Mouse (Mus musculus): ENCODE measurements around the gene Adamtsl5. TPM values are rescaled to one million over a fixed set of nuclear protein-coding genes. Genes with fewer than 3 reads are reported as not detected.

Adamtsl5 gene
- polyA plus RNA-seq, 2 experiments: 6.7 to 16.5 TPM

- Histone ChIP-seq H3K27ac (replicated peaks; ENCODE audit: low read depth, low read length) (no peak overlapping the region), H3K9ac (ENCODE audit: low read depth, low read length, severe bottlenecking) (no peak overlapping the region), H3K27me3 (ENCODE audit: control insufficient read depth, insufficient read depth, low read length) (peaks cover 69% of the 10 kb centered on the region), H3K9me3 (ENCODE audit: control insufficient read depth, low read length) (no peaks in the 10 kb centered on the region), H3K4me3 (replicated peaks; ENCODE audit: low read length) (no peak overlapping the region), H3K4me2 (replicated peaks; ENCODE audit: low read depth, low read length, severe bottlenecking) (no peak overlapping the region), H3K4me1 (ENCODE audit: control insufficient read depth, insufficient read depth, low read length) (no peaks in the 10 kb centered on the region), H3K36me3 (ENCODE audit: control insufficient read depth, insufficient read depth, low read length) (peaks cover 13% of the 10 kb centered on the region; the same call in 1 of the 2 replicates)
- WGBS: 46% methylated on average over 19 of the region's 20 CpGs
- ATAC-seq (ENCODE audit: low FRiP score, low read depth): no peak
- TF ChIP-seq POLR2A (IDR thresholded peaks at IDR 0.05; ENCODE audit: borderline replicate concordance, extremely low read depth, insufficient read depth, insufficient read length): no peak
- DNase-seq (ENCODE audit: low spot score): no peak
Observed at GRCm38 (mm10) chr10:80313627-80314201, 34.5 kb downstream of the Adamtsl5 start.

GRCm38 (mm10) chr10:80312586-80313504 is 35.4 kb downstream of the Adamtsl5 start:
- 0 out of 2 replicates have a peak, but pooled peaks cover 5% of the 10 kb centered on the region for H3K36me3 ChIP-seq (ENCODE audit: control insufficient read depth, insufficient read depth, low read length)
- DNase-seq (ENCODE audit: low spot score) (no peak), ATAC-seq (ENCODE audit: low FRiP score, low read depth) (no peak)
- H3K27me3 ChIP-seq (ENCODE audit: control insufficient read depth, insufficient read depth, low read length): peaks cover 69% of the 10 kb centered on the region
- no peaks in the 10 kb centered on the region for H3K9me3 ChIP-seq (ENCODE audit: control insufficient read depth, low read length)
- no peak overlapping the region for H3K27ac ChIP-seq (replicated peaks; ENCODE audit: low read depth, low read length)
- no peaks in the 10 kb centered on the region for H3K4me1 ChIP-seq (ENCODE audit: control insufficient read depth, insufficient read depth, low read length)
- TF ChIP-seq POLR2A (IDR thresholded peaks at IDR 0.05; ENCODE audit: borderline replicate concordance, extremely low read depth, insufficient read depth, insufficient read length): no peak
- no peak overlapping the region for H3K4me3 ChIP-seq (replicated peaks; ENCODE audit: low read length)
- no peak overlapping the region for H3K9ac ChIP-seq (ENCODE audit: low read depth, low read length, severe bottlenecking)
- WGBS: 63% methylated on average over 52 of the region's 54 CpGs
- no peak overlapping the region for H3K4me2 ChIP-seq (replicated peaks; ENCODE audit: low read depth, low read length, severe bottlenecking)

- ATAC-seq (ENCODE audit: low FRiP score, low read depth): no peak
- H3K4me3 ChIP-seq (replicated peaks; ENCODE audit: low read length): no peak overlapping the region
- no peak overlapping the region for H3K9ac ChIP-seq (ENCODE audit: low read depth, low read length, severe bottlenecking)
- H3K4me1 ChIP-seq (ENCODE audit: control insufficient read depth, insufficient read depth, low read length): no peaks in the 10 kb centered on the region
- DNase-seq (ENCODE audit: low spot score): no peak
- H3K27ac ChIP-seq (replicated peaks; ENCODE audit: low read depth, low read length): no peak overlapping the region
- TF ChIP-seq POLR2A (IDR thresholded peaks at IDR 0.05; ENCODE audit: borderline replicate concordance, extremely low read depth, insufficient read depth, insufficient read length): no peak
- H3K4me2 ChIP-seq (replicated peaks; ENCODE audit: low read depth, low read length, severe bottlenecking): no peak overlapping the region
- H3K27me3 ChIP-seq (ENCODE audit: control insufficient read depth, insufficient read depth, low read length): peaks cover 62% of the 10 kb centered on the region
- no peaks in the 10 kb centered on the region for H3K36me3 ChIP-seq (ENCODE audit: control insufficient read depth, insufficient read depth, low read length)
- WGBS: 78% methylated on average over 16 of the region's 16 CpGs
- H3K9me3 ChIP-seq (ENCODE audit: control insufficient read depth, low read length): no peaks in the 10 kb centered on the region
Observed at GRCm38 (mm10) chr10:80311560-80311959, 36.7 kb downstream of the Adamtsl5 start.

- H3K4me1 ChIP-seq (ENCODE audit: control insufficient read depth, insufficient read depth, low read length): no peaks in the 10 kb centered on the region
- no peaks in the 10 kb centered on the region for H3K9me3 ChIP-seq (ENCODE audit: control insufficient read depth, low read length)
- DNase-seq (ENCODE audit: low spot score) (no peak), ATAC-seq (ENCODE audit: low FRiP score, low read depth) (no peak)
- H3K27ac ChIP-seq (replicated peaks; ENCODE audit: low read depth, low read length): no peak overlapping the region
- no peaks in the 10 kb centered on the region for H3K36me3 ChIP-seq (ENCODE audit: control insufficient read depth, insufficient read depth, low read length)
- peaks cover 49% of the 10 kb centered on the region for H3K27me3 ChIP-seq (ENCODE audit: control insufficient read depth, insufficient read depth, low read length)
- H3K4me3 ChIP-seq (replicated peaks; ENCODE audit: low read length): no peak overlapping the region
- 0 out of 2 replicates have a peak overlapping the region, but pooled peaks have one; percentile 2 for H3K4me2 ChIP-seq (replicated peaks; ENCODE audit: low read depth, low read length, severe bottlenecking)
- H3K9ac ChIP-seq (ENCODE audit: low read depth, low read length, severe bottlenecking): no peak overlapping the region
- no peak for TF ChIP-seq POLR2A (IDR thresholded peaks at IDR 0.05; ENCODE audit: borderline replicate concordance, extremely low read depth, insufficient read depth, insufficient read length)
- WGBS: 13% methylated on average over 25 of the region's 25 CpGs
Observed at GRCm38 (mm10) chr10:80304862-80305261, 43.4 kb downstream of the Adamtsl5 start.

- H3K27me3 ChIP-seq (ENCODE audit: control insufficient read depth, insufficient read depth, low read length): peaks cover 53% of the 10 kb centered on the region
- no peak for TF ChIP-seq POLR2A (IDR thresholded peaks at IDR 0.05; ENCODE audit: borderline replicate concordance, extremely low read depth, insufficient read depth, insufficient read length)
- ATAC-seq (ENCODE audit: low FRiP score, low read depth) (no peak), DNase-seq (ENCODE audit: low spot score) (no peak)
- no peak overlapping the region for H3K27ac ChIP-seq (replicated peaks; ENCODE audit: low read depth, low read length)
- no peak overlapping the region for H3K9ac ChIP-seq (ENCODE audit: low read depth, low read length, severe bottlenecking)
- H3K36me3 ChIP-seq (ENCODE audit: control insufficient read depth, insufficient read depth, low read length): no peaks in the 10 kb centered on the region
- no peaks in the 10 kb centered on the region for H3K9me3 ChIP-seq (ENCODE audit: control insufficient read depth, low read length)
- no peak overlapping the region for H3K4me3 ChIP-seq (replicated peaks; ENCODE audit: low read length)
- H3K4me1 ChIP-seq (ENCODE audit: control insufficient read depth, insufficient read depth, low read length): no peaks in the 10 kb centered on the region
- WGBS: 18% methylated on average over 12 of the region's 12 CpGs
- H3K4me2 ChIP-seq (replicated peaks; ENCODE audit: low read depth, low read length, severe bottlenecking): 0 out of 2 replicates have a peak overlapping the region, but pooled peaks have one; percentile 2
Observed at GRCm38 (mm10) chr10:80304458-80304857, 43.8 kb downstream of the Adamtsl5 start.

Data from limb, embryonic 14.5 days (tissue).